Mouse (Mus musculus) cerebellum, adult 9-10 months (tissue): ENCODE results near the gene Kiss1.

Experiments
- DNase-seq: peaks from one replicate; pipeline ENCODE4 v3.0.0; 2022

Kiss1 gene

GRCm38 (mm10) chr1:133321267-133321925 lies at the start of gene Kiss1:
Gene Kiss1 (plus strand): TSS chr1:133321875.
- no peak for DNase-seq

- no peak for DNase-seq
Observed at GRCm38 (mm10) chr1:133274163-133274562, 47.5 kb upstream of the Kiss1 start.

- DNase-seq: no peak
Observed at GRCm38 (mm10) chr1:133276983-133277382, 44.7 kb upstream of the Kiss1 start.

- no peak for DNase-seq
Observed at GRCm38 (mm10) chr1:133278539-133278938, 43.1 kb upstream of the Kiss1 start.

GRCm38 (mm10) chr1:133278946-133279631 lies 42.6 kb upstream of the Kiss1 start:
- no peak for DNase-seq

- DNase-seq: no peak
Observed at GRCm38 (mm10) chr1:133279632-133280093, 42.0 kb upstream of the Kiss1 start.

DNA sequence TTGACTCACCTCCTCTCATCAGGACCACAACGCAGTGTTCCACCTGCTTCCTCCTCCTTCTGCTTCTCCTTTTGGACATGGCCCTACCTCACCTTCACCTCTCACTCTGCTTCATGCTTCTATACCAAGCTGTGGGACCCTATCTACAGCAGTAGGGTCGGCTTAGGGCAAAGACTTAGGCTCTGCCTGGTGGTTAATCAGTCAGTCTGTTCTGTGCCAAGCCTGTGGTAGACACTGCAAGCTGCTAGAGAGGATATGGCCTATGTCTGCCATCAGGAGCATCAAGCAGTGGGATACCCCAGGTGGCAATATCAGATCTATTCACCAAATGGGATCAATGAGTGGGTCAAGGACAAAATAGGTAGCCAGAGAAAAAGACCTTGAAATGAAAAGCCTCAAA lies 41.1 kb upstream of the Kiss1 start:
- DNase-seq: no peak

GRCm38 (mm10) chr1:133285907-133286306 lies 35.8 kb upstream of the Kiss1 start:
- DNase-seq: no peak

- no peak for DNase-seq
Observed at GRCm38 (mm10) chr1:133287051-133287450, 34.6 kb upstream of the Kiss1 start.

DNA sequence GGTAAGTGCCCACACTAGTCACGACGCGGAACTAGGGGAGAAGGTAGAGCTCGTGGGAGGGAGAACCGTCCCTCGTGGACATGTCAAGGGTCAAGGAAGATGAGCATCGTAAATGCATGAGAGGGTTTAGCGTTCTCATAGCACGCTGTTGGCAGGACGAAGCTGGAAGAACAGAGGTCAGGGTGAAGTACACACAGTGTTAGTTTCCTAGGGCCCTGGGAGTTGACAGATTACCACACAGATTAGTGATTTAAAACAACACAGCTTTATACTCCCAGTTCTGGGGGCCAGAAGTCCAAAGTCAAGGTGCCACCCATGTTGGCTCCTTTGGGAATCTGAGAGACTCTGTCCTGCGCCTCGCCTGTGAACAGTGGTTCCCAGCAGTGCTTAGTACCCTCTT lies 33.8 kb upstream of the Kiss1 start:
- DNase-seq: no peak

DNA sequence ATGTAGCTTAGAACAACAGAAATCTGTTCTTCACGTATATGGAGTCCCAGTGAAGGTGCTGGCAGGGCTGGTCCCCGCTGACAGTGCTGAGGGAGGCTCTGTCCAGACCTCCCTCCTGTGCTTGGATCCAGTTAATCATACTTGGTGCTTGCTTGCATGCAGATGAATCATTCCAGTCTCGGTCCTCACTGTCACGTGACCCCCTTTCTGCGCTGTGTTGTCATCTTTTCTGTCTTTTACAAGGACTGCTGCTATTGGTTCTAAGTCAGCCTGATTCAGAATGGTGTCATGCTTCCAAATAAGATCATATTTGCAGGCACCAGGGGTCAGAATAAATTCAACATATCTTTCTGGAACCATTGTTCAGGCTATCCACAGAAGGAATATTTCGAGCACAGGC lies 29.8 kb upstream of the Kiss1 start:
- no peak for DNase-seq

GRCm38 (mm10) chr1:133292608-133293007 lies 29.1 kb upstream of the Kiss1 start:
- DNase-seq: no peak

- peak; percentile 65 for DNase-seq
Observed at GRCm38 (mm10) chr1:133296376-133296775, 25.3 kb upstream of the Kiss1 start.

DNA sequence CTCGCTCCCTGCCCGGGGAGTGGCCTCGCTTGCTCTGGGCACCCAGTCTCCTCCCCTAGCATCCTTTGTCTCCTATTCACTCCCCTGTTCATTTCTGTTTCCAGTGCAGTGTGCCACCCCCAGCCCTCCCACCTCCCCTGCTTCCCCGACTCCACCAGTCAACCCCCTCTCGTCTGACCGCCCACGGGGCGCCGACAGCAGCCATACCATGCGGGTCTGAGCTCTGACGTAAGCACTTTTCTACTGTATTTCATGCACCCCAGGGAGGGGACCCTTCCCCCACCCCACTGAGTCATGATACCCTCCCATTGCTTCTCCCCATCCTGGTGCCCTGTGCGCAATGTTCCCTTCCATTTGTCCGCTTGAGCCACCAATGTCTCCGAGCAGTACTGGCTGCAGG lies 22.9 kb upstream of the Kiss1 start:
- DNase-seq: no peak

DNA sequence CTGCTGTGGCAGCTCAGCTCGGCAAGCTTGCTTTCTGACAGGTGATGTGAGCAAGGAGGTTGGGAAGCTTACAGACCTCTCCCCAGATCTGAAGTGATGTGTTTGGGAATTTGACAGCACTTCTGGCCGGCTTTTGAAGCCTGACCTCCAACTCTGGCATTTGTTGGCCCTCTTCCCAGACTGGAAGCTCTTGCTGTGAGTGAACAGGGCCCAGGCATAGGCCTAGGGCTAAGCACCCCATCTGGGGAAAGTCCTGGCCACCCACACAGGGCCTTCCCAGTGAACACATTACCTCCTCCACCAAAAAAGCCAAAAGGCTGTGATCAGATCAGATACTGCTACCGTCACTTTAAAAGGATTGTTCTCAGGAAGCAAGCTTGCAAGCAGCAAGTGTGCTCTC lies 19.1 kb upstream of the Kiss1 start:
- peak; percentile 32 for DNase-seq

- DNase-seq: peak; percentile 75
Observed at GRCm38 (mm10) chr1:133306842-133307241, 14.8 kb upstream of the Kiss1 start.

DNA sequence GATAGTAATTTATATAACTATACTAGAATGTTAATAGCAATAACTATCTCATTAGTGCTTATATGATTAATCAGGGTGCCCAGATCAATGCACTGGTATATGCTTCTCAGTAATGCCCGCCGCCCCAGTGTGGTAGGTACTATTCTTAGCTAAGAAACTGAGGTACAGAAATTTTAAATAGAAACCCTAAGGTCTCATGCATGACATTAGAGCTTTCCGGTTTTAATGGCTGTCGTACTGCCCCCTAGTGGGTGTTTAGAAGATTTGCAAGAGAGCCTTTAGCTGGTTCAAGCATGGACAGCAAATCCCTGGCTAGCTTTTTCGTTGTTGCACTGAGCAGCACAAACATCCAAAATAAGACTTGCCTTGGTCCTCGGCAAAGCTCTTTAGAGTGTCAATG lies 14.4 kb upstream of the Kiss1 start:
- DNase-seq: peak; percentile 66

GRCm38 (mm10) chr1:133309652-133310267 lies 11.9 kb upstream of the Kiss1 start, which contains the start of gene Golt1a:
Gene Golt1a (plus strand): TSS chr1:133309800.
- DNase-seq: no peak

- no peak for DNase-seq
Observed at GRCm38 (mm10) chr1:133311240-133311639, 10.4 kb upstream of the Kiss1 start.

DNA sequence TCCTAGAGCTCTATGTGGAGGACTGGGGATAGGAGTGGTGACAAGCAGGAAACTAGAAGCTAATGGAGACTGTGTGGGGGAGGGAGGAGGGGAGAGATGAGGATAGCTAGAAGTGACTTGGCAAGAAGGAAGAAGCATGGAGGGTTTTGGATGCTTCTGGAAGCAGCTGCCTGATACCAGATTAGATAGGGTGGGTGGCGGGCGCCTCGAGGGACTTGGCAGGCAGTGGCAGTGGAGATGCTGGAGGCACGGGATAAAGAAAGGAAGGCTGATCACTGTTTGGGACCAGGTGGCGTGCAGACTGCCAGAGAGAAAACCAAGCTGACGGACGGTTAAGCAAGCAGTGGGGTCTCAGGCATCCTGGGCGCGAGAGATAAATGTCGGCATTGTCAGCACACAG lies 9.7 kb upstream of the Kiss1 start:
- DNase-seq: no peak

DNA sequence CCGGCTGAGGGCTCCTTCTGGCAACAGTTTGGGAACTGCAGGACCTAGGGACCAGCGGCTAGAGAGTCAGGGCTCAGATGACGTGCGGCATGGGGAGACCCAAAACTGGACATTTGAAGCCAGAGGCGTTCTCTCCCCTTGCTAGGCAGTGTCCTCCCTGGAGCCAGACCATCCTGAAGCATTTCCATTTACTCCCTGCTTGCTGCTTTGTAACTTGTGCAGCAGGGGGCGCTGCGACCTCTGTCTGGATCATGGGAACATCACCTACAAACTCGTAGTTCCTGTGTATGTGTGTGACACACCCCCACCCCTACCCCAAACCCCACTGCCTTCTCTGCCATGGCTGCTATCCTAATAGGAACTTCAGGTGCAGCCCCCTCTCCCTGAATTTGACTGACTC lies 7.3 kb upstream of the Kiss1 start:
- no peak for DNase-seq

DNA sequence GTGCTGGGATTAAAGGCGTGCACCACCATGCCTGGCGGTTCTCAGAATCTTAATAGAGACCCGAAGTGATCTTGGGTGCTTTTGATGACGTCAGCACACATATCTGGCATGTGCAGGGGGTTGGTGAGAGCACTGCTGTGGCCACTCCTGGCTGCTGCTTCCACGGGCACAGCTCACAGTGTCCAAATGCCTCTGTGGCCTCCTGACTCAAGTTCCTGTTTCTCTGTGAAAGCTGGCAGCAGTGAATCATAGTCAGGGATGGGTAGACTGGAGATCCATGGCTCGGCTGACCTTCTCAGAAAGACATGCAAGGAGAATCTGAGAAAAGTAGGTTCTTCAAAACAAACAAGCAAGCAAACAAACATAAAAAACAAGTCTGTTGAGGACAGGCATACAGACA lies 5.9 kb upstream of the Kiss1 start:
- DNase-seq: no peak

- no peak for DNase-seq
Observed at GRCm38 (mm10) chr1:133316577-133316976, 5.1 kb upstream of the Kiss1 start.

DNA sequence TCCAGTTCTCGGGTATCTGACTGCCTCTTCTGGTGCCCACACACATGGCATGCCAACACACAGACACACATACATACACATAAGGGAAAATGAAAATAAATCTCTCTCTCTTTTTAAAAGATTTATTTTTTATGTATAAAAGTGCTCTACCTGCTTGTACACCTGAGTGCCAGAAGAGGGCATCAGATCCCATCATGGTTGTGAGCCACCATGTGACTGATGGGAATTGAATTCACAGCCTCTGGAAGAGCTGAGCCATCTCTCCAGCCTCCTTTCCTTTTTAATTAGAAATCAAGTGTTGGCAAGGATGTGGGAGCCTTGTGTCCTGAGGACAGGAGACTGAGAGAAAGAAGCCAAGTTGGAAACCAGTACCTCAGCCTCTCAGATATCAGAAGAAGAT lies 4.5 kb upstream of the Kiss1 start:
- DNase-seq: no peak
